Mouse (Mus musculus): Measurements from ENCODE around the gene Tsku. TPM values are rescaled to one million over a fixed set of nuclear protein-coding genes. Genes with fewer than 3 reads are reported as not detected.

The Tsku gene
- polyA plus RNA-seq, 1 experiment from 2014 or later, result 6.2 TPM

GRCm38 (mm10) chr7:98388881-98389501 is 27.9 kb upstream of the Tsku start:
- Histone ChIP-seq H3K9ac (ENCODE audit: low read depth, low read length) (no peak overlapping the region), H3K36me3 (ENCODE audit: control insufficient read depth, insufficient read depth, low read length) (no peaks in the 10 kb centered on the region), H3K4me3 (ENCODE audit: low read length) (no peak overlapping the region), H3K27me3 (replicated peaks; ENCODE audit: control insufficient read depth, insufficient read depth, low read length) (no peaks in the 10 kb centered on the region), H3K4me1 (ENCODE audit: control insufficient read depth, insufficient read depth, low read length) (peaks cover 9% of the 10 kb centered on the region; the same call in 1 of the 2 replicates), H3K27ac (ENCODE audit: low read length) (no peak overlapping the region), H3K9me3 (ENCODE audit: control insufficient read depth, low read length) (no peaks in the 10 kb centered on the region), H3K4me2 (ENCODE audit: low read depth, low read length) (no peak overlapping the region)
- no peak for ATAC-seq
- WGBS, result 79% methylated on average over 12 of the region's 12 CpGs

- Histone ChIP-seq H3K27ac (ENCODE audit: low read length) (no peak overlapping the region), H3K4me1 (ENCODE audit: control insufficient read depth, insufficient read depth, low read length) (peaks cover 18% of the 10 kb centered on the region), H3K9me3 (ENCODE audit: control insufficient read depth, low read length) (no peaks in the 10 kb centered on the region), H3K27me3 (replicated peaks; ENCODE audit: control insufficient read depth, insufficient read depth, low read length) (no peaks in the 10 kb centered on the region), H3K4me3 (ENCODE audit: low read length) (no peak overlapping the region), H3K36me3 (ENCODE audit: control insufficient read depth, insufficient read depth, low read length) (no peaks in the 10 kb centered on the region), H3K9ac (ENCODE audit: low read depth, low read length) (no peak overlapping the region), H3K4me2 (ENCODE audit: low read depth, low read length) (no peak overlapping the region)
- 68% methylated on average over 7 of the region's 7 CpGs for WGBS
- ATAC-seq, result 0 out of 2 replicates have a peak, but pooled peaks have one; percentile 34
Observed at GRCm38 (mm10) chr7:98387201-98387600, 26.1 kb upstream of the Tsku start.

GRCm38 (mm10) chr7:98385168-98385567 is 24.0 kb upstream of the Tsku start:
- Histone ChIP-seq H3K36me3 (ENCODE audit: control insufficient read depth, insufficient read depth, low read length) (no peaks in the 10 kb centered on the region), H3K4me3 (ENCODE audit: low read length) (no peak overlapping the region), H3K4me2 (ENCODE audit: low read depth, low read length) (no peak overlapping the region), H3K9me3 (ENCODE audit: control insufficient read depth, low read length) (no peaks in the 10 kb centered on the region), H3K4me1 (ENCODE audit: control insufficient read depth, insufficient read depth, low read length) (peaks cover 20% of the 10 kb centered on the region), H3K27me3 (replicated peaks; ENCODE audit: control insufficient read depth, insufficient read depth, low read length) (no peaks in the 10 kb centered on the region), H3K27ac (ENCODE audit: low read length) (no peak overlapping the region), H3K9ac (ENCODE audit: low read depth, low read length) (no peak overlapping the region)
- peak; percentile 27; the same call in 1 of the 2 replicates for ATAC-seq
- WGBS, result 50% methylated on average over 1 of the region's 1 CpGs

- ATAC-seq, result peak; percentile 29; the same call in 1 of the 2 replicates
- peaks cover 27% of the 10 kb centered on the region for H3K4me1 ChIP-seq (ENCODE audit: control insufficient read depth, insufficient read depth, low read length)
- no peak overlapping the region for H3K9ac ChIP-seq (ENCODE audit: low read depth, low read length)
- H3K27ac ChIP-seq (ENCODE audit: low read length), result 0 out of 2 replicates have a peak overlapping the region, but pooled peaks have one; percentile 24
- WGBS, result 47% methylated on average over 4 of the region's 4 CpGs
- H3K9me3 ChIP-seq (ENCODE audit: control insufficient read depth, low read length), result no peaks in the 10 kb centered on the region
- no peaks in the 10 kb centered on the region for H3K36me3 ChIP-seq (ENCODE audit: control insufficient read depth, insufficient read depth, low read length)
- no peaks in the 10 kb centered on the region for H3K27me3 ChIP-seq (replicated peaks; ENCODE audit: control insufficient read depth, insufficient read depth, low read length)
- H3K4me2 ChIP-seq (ENCODE audit: low read depth, low read length), result no peak overlapping the region
- no peak overlapping the region for H3K4me3 ChIP-seq (ENCODE audit: low read length)
Observed at GRCm38 (mm10) chr7:98383337-98383736, 22.2 kb upstream of the Tsku start.

GRCm38 (mm10) chr7:98382784-98383183 is 21.7 kb upstream of the Tsku start:
- Histone ChIP-seq H3K27ac (ENCODE audit: low read length) (no peak overlapping the region), H3K27me3 (replicated peaks; ENCODE audit: control insufficient read depth, insufficient read depth, low read length) (no peaks in the 10 kb centered on the region), H3K9ac (ENCODE audit: low read depth, low read length) (no peak overlapping the region), H3K9me3 (ENCODE audit: control insufficient read depth, low read length) (no peaks in the 10 kb centered on the region), H3K4me2 (ENCODE audit: low read depth, low read length) (no peak overlapping the region), H3K4me1 (ENCODE audit: control insufficient read depth, insufficient read depth, low read length) (peaks cover 27% of the 10 kb centered on the region), H3K36me3 (ENCODE audit: control insufficient read depth, insufficient read depth, low read length) (no peaks in the 10 kb centered on the region), H3K4me3 (ENCODE audit: low read length) (no peak overlapping the region)
- ATAC-seq, result no peak
- WGBS, result 81% methylated on average over 6 of the region's 6 CpGs

GRCm38 (mm10) chr7:98380224-98380925 is 19.2 kb upstream of the Tsku start:
- no peak for ATAC-seq
- H3K27me3 ChIP-seq (replicated peaks; ENCODE audit: control insufficient read depth, insufficient read depth, low read length), result no peaks in the 10 kb centered on the region
- no peaks in the 10 kb centered on the region for H3K9me3 ChIP-seq (ENCODE audit: control insufficient read depth, low read length)
- H3K4me2 ChIP-seq (ENCODE audit: low read depth, low read length), result no peak overlapping the region
- no peaks in the 10 kb centered on the region for H3K36me3 ChIP-seq (ENCODE audit: control insufficient read depth, insufficient read depth, low read length)
- WGBS, result 59% methylated on average over 6 of the region's 6 CpGs
- H3K4me3 ChIP-seq (ENCODE audit: low read length), result no peak overlapping the region
- H3K27ac ChIP-seq (ENCODE audit: low read length), result no peak overlapping the region
- H3K9ac ChIP-seq (ENCODE audit: low read depth, low read length), result no peak overlapping the region
- peaks cover 27% of the 10 kb centered on the region for H3K4me1 ChIP-seq (ENCODE audit: control insufficient read depth, insufficient read depth, low read length)

GRCm38 (mm10) chr7:98379232-98379631 is 18.1 kb upstream of the Tsku start:
- ATAC-seq, result peak; percentile 80
- H3K9me3 ChIP-seq (ENCODE audit: control insufficient read depth, low read length), result no peaks in the 10 kb centered on the region
- H3K4me2 ChIP-seq (ENCODE audit: low read depth, low read length), result peak overlapping the region; percentile 1; the same call in 1 of the 2 replicates
- 65% methylated on average over 4 of the region's 4 CpGs for WGBS
- H3K4me3 ChIP-seq (ENCODE audit: low read length), result no peak overlapping the region
- no peaks in the 10 kb centered on the region for H3K36me3 ChIP-seq (ENCODE audit: control insufficient read depth, insufficient read depth, low read length)
- peaks cover 27% of the 10 kb centered on the region for H3K4me1 ChIP-seq (ENCODE audit: control insufficient read depth, insufficient read depth, low read length)
- H3K27ac ChIP-seq (ENCODE audit: low read length), result peak overlapping the region; percentile 76
- H3K27me3 ChIP-seq (replicated peaks; ENCODE audit: control insufficient read depth, insufficient read depth, low read length), result no peaks in the 10 kb centered on the region
- H3K9ac ChIP-seq (ENCODE audit: low read depth, low read length), result no peak overlapping the region

GRCm38 (mm10) chr7:98377257-98377656 is 16.1 kb upstream of the Tsku start:
- Histone ChIP-seq H3K4me1 (ENCODE audit: control insufficient read depth, insufficient read depth, low read length) (peaks cover 18% of the 10 kb centered on the region), H3K9me3 (ENCODE audit: control insufficient read depth, low read length) (no peaks in the 10 kb centered on the region), H3K4me3 (ENCODE audit: low read length) (no peak overlapping the region), H3K27me3 (replicated peaks; ENCODE audit: control insufficient read depth, insufficient read depth, low read length) (no peaks in the 10 kb centered on the region), H3K27ac (ENCODE audit: low read length) (no peak overlapping the region), H3K36me3 (ENCODE audit: control insufficient read depth, insufficient read depth, low read length) (no peaks in the 10 kb centered on the region), H3K4me2 (ENCODE audit: low read depth, low read length) (no peak overlapping the region), H3K9ac (ENCODE audit: low read depth, low read length) (no peak overlapping the region)
- WGBS, result 50% methylated on average over 5 of the region's 5 CpGs
- no peak; the same call in 1 of the 2 replicates for ATAC-seq

- ATAC-seq, result no peak
- H3K4me3 ChIP-seq (ENCODE audit: low read length), result no peak overlapping the region
- no peak overlapping the region for H3K27ac ChIP-seq (ENCODE audit: low read length)
- no peaks in the 10 kb centered on the region for H3K27me3 ChIP-seq (replicated peaks; ENCODE audit: control insufficient read depth, insufficient read depth, low read length)
- no peaks in the 10 kb centered on the region for H3K36me3 ChIP-seq (ENCODE audit: control insufficient read depth, insufficient read depth, low read length)
- WGBS, result 43% methylated on average over 4 of the region's 4 CpGs
- peaks cover 4% of the 10 kb centered on the region; the same call in 1 of the 2 replicates for H3K4me1 ChIP-seq (ENCODE audit: control insufficient read depth, insufficient read depth, low read length)
- H3K4me2 ChIP-seq (ENCODE audit: low read depth, low read length), result 0 out of 2 replicates have a peak overlapping the region, but pooled peaks have one; percentile 9
- no peak overlapping the region for H3K9ac ChIP-seq (ENCODE audit: low read depth, low read length)
- H3K9me3 ChIP-seq (ENCODE audit: control insufficient read depth, low read length), result no peaks in the 10 kb centered on the region
Observed at GRCm38 (mm10) chr7:98371161-98371560, 10.0 kb upstream of the Tsku start.
